Mouse (Mus musculus): ENCODE results near the gene Auts2. TPM values are rescaled to one million over a fixed set of nuclear protein-coding genes. Genes with fewer than 3 reads are reported as not detected.

The Auts2 gene
- total RNA-seq, 1 experiment = 9.9 TPM

- no peaks in the 10 kb centered on the region for H3K36me3 ChIP-seq (ENCODE audit: control insufficient read depth, insufficient read depth, low read length, poor library complexity, severe bottlenecking)
- no peak for TF ChIP-seq ZNF384 (IDR thresholded peaks at IDR 0.05; ENCODE audit: low read depth, low read length)
- no peak for TF ChIP-seq HCFC1 (IDR thresholded peaks at IDR 0.05; ENCODE audit: borderline replicate concordance, insufficient read depth, low read length)
- TF ChIP-seq CHD2 (IDR thresholded peaks at IDR 0.05; ENCODE audit: low read depth, low read length) = no peak
- TF ChIP-seq MAFK (IDR thresholded peaks at IDR 0.05; ENCODE audit: insufficient read depth, low read depth, low read length) = no peak
- no peak for TF ChIP-seq ZC3H11A (IDR thresholded peaks at IDR 0.05; ENCODE audit: borderline replicate concordance, low read depth, low read length)
- no peak overlapping the region for H3K9ac ChIP-seq (ENCODE audit: insufficient read depth, low read depth, low read length, poor library complexity, severe bottlenecking)
- in situ Hi-C loops (cut with MboI; ENCODE audit: low sequenced_read_pairs in 2 of 2, unreplicated experiment in 2 of 2) = no loop called here
- no peaks in the 10 kb centered on the region for H3K4me1 ChIP-seq (ENCODE audit: control insufficient read depth in 2 of 2, insufficient read depth in 2 of 2, low read length in 2 of 2, poor library complexity in 1 of 2)
- no peak overlapping the region for H3K4me3 ChIP-seq (ENCODE audit: insufficient read depth in 1 of 2, low read depth in 1 of 2, low read length in 2 of 2, poor library complexity in 1 of 2, severe bottlenecking in 1 of 2)
- H3K9me3 ChIP-seq (ENCODE audit: control insufficient read depth, insufficient read depth, low read depth, low read length) = no peaks in the 10 kb centered on the region
- no peak for DNase-seq (ENCODE audit: low read depth, low spot score)
- H3K27ac ChIP-seq (ENCODE audit: insufficient read depth, low read depth, low read length, poor library complexity, severe bottlenecking) = no peak overlapping the region
These were observed 429.7 kb downstream of the Auts2 start for GRCm38 (mm10) chr5:132113480-132113879.

DNA sequence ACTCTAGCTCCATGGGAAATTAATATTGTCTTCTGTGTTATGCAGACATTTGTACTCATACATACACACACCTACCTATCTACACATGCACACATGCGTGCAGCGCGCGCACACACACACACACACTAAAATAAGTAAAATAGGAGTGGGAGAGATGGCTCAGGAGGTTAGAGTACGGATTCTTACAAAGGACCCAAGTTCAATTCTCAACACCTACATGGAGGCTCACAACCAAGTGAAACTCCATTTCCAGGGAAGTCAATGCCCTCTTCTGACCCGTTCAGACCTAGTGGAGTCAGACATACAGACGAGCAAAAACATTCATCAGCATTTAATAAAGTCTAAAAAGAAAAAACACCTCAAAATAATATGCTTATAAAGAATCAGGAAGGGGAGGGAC is 430.5 kb downstream of the Auts2 start:
- no peak overlapping the region for H3K4me3 ChIP-seq (ENCODE audit: insufficient read depth in 1 of 2, low read depth in 1 of 2, low read length in 2 of 2, poor library complexity in 1 of 2, severe bottlenecking in 1 of 2)
- H3K27ac ChIP-seq (ENCODE audit: insufficient read depth, low read depth, low read length, poor library complexity, severe bottlenecking) = no peak overlapping the region
- H3K4me1 ChIP-seq (ENCODE audit: control insufficient read depth in 2 of 2, insufficient read depth in 2 of 2, low read length in 2 of 2, poor library complexity in 1 of 2) = no peaks in the 10 kb centered on the region
- no peak for DNase-seq (ENCODE audit: low read depth, low spot score)
- TF ChIP-seq MAFK (IDR thresholded peaks at IDR 0.05; ENCODE audit: insufficient read depth, low read depth, low read length) (no peak), ZNF384 (IDR thresholded peaks at IDR 0.05; ENCODE audit: low read depth, low read length) (no peak), CHD2 (IDR thresholded peaks at IDR 0.05; ENCODE audit: low read depth, low read length) (no peak), HCFC1 (IDR thresholded peaks at IDR 0.05; ENCODE audit: borderline replicate concordance, insufficient read depth, low read length) (no peak), ZC3H11A (IDR thresholded peaks at IDR 0.05; ENCODE audit: borderline replicate concordance, low read depth, low read length) (no peak)
- in situ Hi-C loops (cut with MboI; ENCODE audit: low sequenced_read_pairs in 2 of 2, unreplicated experiment in 2 of 2) = no loop called here
- H3K36me3 ChIP-seq (ENCODE audit: control insufficient read depth, insufficient read depth, low read length, poor library complexity, severe bottlenecking) = no peaks in the 10 kb centered on the region
- no peaks in the 10 kb centered on the region for H3K9me3 ChIP-seq (ENCODE audit: control insufficient read depth, insufficient read depth, low read depth, low read length)
- H3K9ac ChIP-seq (ENCODE audit: insufficient read depth, low read depth, low read length, poor library complexity, severe bottlenecking) = no peak overlapping the region

GRCm38 (mm10) chr5:132102426-132102825 is 440.7 kb downstream of the Auts2 start:
- Histone ChIP-seq H3K9me3 (ENCODE audit: control insufficient read depth, insufficient read depth, low read depth, low read length) (no peaks in the 10 kb centered on the region), H3K27ac (ENCODE audit: insufficient read depth, low read depth, low read length, poor library complexity, severe bottlenecking) (no peak overlapping the region), H3K4me3 (ENCODE audit: insufficient read depth in 1 of 2, low read depth in 1 of 2, low read length in 2 of 2, poor library complexity in 1 of 2, severe bottlenecking in 1 of 2) (no peak overlapping the region), H3K9ac (ENCODE audit: insufficient read depth, low read depth, low read length, poor library complexity, severe bottlenecking) (no peak overlapping the region), H3K4me1 (ENCODE audit: control insufficient read depth in 2 of 2, insufficient read depth in 2 of 2, low read length in 2 of 2, poor library complexity in 1 of 2) (no peaks in the 10 kb centered on the region), H3K36me3 (ENCODE audit: control insufficient read depth, insufficient read depth, low read length, poor library complexity, severe bottlenecking) (no peaks in the 10 kb centered on the region)
- TF ChIP-seq ZNF384 (IDR thresholded peaks at IDR 0.05; ENCODE audit: low read depth, low read length) (no peak), CHD2 (IDR thresholded peaks at IDR 0.05; ENCODE audit: low read depth, low read length) (no peak), HCFC1 (IDR thresholded peaks at IDR 0.05; ENCODE audit: borderline replicate concordance, insufficient read depth, low read length) (no peak), ZC3H11A (IDR thresholded peaks at IDR 0.05; ENCODE audit: borderline replicate concordance, low read depth, low read length) (no peak), MAFK (IDR thresholded peaks at IDR 0.05; ENCODE audit: insufficient read depth, low read depth, low read length) (no peak)
- no peak for DNase-seq (ENCODE audit: low read depth, low spot score)
- in situ Hi-C loops (cut with MboI; ENCODE audit: low sequenced_read_pairs in 2 of 2, unreplicated experiment in 2 of 2) = no loop called here

GRCm38 (mm10) chr5:132098461-132098860 is 444.7 kb downstream of the Auts2 start:
- H3K27ac ChIP-seq (ENCODE audit: insufficient read depth, low read depth, low read length, poor library complexity, severe bottlenecking) = no peak overlapping the region
- H3K9ac ChIP-seq (ENCODE audit: insufficient read depth, low read depth, low read length, poor library complexity, severe bottlenecking) = no peak overlapping the region

GRCm38 (mm10) chr5:132092721-132093120 is 450.4 kb downstream of the Auts2 start:
- in situ Hi-C loops (cut with MboI; ENCODE audit: low sequenced_read_pairs in 2 of 2, unreplicated experiment in 2 of 2) = no loop called here
- Histone ChIP-seq H3K36me3 (ENCODE audit: control insufficient read depth, insufficient read depth, low read length, poor library complexity, severe bottlenecking) (no peaks in the 10 kb centered on the region), H3K4me3 (ENCODE audit: insufficient read depth in 1 of 2, low read depth in 1 of 2, low read length in 2 of 2, poor library complexity in 1 of 2, severe bottlenecking in 1 of 2) (no peak overlapping the region), H3K27ac (ENCODE audit: insufficient read depth, low read depth, low read length, poor library complexity, severe bottlenecking) (no peak overlapping the region), H3K9ac (ENCODE audit: insufficient read depth, low read depth, low read length, poor library complexity, severe bottlenecking) (no peak overlapping the region), H3K9me3 (ENCODE audit: control insufficient read depth, insufficient read depth, low read depth, low read length) (no peaks in the 10 kb centered on the region), H3K4me1 (ENCODE audit: control insufficient read depth in 2 of 2, insufficient read depth in 2 of 2, low read length in 2 of 2, poor library complexity in 1 of 2) (no peaks in the 10 kb centered on the region)
- TF ChIP-seq ZC3H11A (IDR thresholded peaks at IDR 0.05; ENCODE audit: borderline replicate concordance, low read depth, low read length) = no peak
- no peak for TF ChIP-seq HCFC1 (IDR thresholded peaks at IDR 0.05; ENCODE audit: borderline replicate concordance, insufficient read depth, low read length)
- no peak for DNase-seq (ENCODE audit: low read depth, low spot score)

More at GRCm38 (mm10) chr5:132098461-132098860, 444.7 kb downstream of the Auts2 start:
- H3K36me3 ChIP-seq (ENCODE audit: control insufficient read depth, insufficient read depth, low read length, poor library complexity, severe bottlenecking) = no peaks in the 10 kb centered on the region
- H3K4me1 ChIP-seq (ENCODE audit: control insufficient read depth in 2 of 2, insufficient read depth in 2 of 2, low read length in 2 of 2, poor library complexity in 1 of 2) = no peaks in the 10 kb centered on the region
- in situ Hi-C loops (cut with MboI; ENCODE audit: low sequenced_read_pairs in 2 of 2, unreplicated experiment in 2 of 2) = no loop called here
- H3K9me3 ChIP-seq (ENCODE audit: control insufficient read depth, insufficient read depth, low read depth, low read length) = no peaks in the 10 kb centered on the region
- no peak for DNase-seq (ENCODE audit: low read depth, low spot score)
- H3K4me3 ChIP-seq (ENCODE audit: insufficient read depth in 1 of 2, low read depth in 1 of 2, low read length in 2 of 2, poor library complexity in 1 of 2, severe bottlenecking in 1 of 2) = no peak overlapping the region
- TF ChIP-seq HCFC1 (IDR thresholded peaks at IDR 0.05; ENCODE audit: borderline replicate concordance, insufficient read depth, low read length) (no peak), ZC3H11A (IDR thresholded peaks at IDR 0.05; ENCODE audit: borderline replicate concordance, low read depth, low read length) (no peak), CHD2 (IDR thresholded peaks at IDR 0.05; ENCODE audit: low read depth, low read length) (no peak), ZNF384 (IDR thresholded peaks at IDR 0.05; ENCODE audit: low read depth, low read length) (no peak), MAFK (IDR thresholded peaks at IDR 0.05; ENCODE audit: insufficient read depth, low read depth, low read length) (no peak)
